Mouse (Mus musculus) v-Abl transformed pro-B cells (cell line): ENCODE data around the gene Parp16.

Experiments used
- in situ Hi-C, 2 experiments: fragments of 400-800 bp; cut with MboI; formaldehyde crosslinking; loops; one replicate each; pipeline ENCODE4 v1.15.1; 2025; ENCODE audit not compliant: unreplicated experiment in 2 of 2

Parp16 gene

GRCm38 (mm10) chr9:65177912-65178311 is 17.2 kb upstream of the Parp16 start:
- in situ Hi-C loops = no loop called here

DNA sequence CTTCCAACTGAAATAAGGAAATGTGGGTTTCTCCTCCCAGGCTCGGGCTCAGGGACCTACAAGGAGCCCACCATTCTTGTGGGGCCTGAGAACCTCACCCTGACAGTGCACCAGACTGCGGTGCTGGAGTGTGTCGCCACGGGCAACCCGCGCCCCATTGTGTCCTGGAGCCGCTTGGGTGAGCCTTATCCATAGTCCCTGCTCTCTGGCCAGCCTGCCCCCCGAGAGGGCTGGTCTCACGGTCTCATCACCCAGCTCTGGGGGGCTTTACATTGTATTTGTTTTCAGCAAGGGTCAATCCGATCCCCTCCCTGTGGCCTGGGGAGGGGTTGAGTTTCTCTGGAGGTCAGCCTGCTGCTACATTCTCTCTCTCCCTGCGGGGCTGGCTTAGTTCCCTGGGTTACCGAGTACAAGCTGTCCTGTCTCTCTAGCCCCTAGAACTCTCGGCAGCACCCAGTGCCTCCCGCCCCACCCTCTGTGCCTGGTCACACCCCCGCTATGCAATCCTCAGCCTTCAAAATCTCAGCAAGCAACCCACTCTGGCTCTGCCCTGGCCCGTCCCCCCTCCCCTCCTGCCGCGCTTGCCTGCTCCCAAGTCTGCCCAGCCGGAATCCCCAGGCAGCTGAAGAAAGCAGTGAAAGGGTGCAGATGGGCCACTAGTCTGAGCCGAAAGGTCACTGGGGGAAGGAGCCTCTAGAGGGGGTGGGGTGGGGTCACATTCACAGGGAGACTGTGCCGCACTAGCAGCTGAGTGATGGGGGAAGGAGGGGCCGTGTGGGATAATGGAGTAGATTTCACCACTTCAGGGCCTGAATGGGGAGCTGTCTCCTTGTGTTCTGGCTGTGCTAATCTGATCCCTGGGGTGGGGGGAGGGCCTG is 16.6 kb upstream of the Parp16 start:
- in situ Hi-C loops = no loop called here

GRCm38 (mm10) chr9:65179817-65180624 is 15.1 kb upstream of the Parp16 start:
- in situ Hi-C loops = no loop called here

DNA sequence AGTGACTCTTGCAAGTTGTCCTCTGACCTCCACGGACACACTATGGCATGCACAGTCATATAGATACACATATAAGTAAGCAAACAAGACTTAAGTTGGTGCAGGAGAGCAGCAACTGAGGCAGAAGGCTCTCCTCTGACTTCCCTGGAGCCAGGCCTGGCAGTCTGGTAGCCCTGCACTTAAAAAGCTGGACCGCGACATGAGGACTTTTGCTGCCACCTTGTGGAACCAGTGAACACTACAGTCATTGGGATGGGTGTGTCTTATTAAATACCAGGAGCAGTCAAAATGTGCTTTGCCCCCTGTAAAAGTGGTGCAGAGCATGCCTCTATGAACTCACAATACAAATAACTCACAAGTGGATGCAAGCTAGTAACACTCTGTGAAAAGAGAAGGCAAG is 6.6 kb upstream of the Parp16 start:
- in situ Hi-C loops = loop anchor here in 1 of 2 experiments (5.0 kb wide), 1 partner anchor 56 kb away; no protein-coding TSS in a partner anchor

- in situ Hi-C loops = loop anchor here in 1 of 2 experiments (5.0 to 10.0 kb wide), 4 partner anchors 58 to 166 kb away; partner anchors contain the start of gene Hacd3
Observed at GRCm38 (mm10) chr9:65190306-65190705, 4.8 kb upstream of the Parp16 start.

DNA sequence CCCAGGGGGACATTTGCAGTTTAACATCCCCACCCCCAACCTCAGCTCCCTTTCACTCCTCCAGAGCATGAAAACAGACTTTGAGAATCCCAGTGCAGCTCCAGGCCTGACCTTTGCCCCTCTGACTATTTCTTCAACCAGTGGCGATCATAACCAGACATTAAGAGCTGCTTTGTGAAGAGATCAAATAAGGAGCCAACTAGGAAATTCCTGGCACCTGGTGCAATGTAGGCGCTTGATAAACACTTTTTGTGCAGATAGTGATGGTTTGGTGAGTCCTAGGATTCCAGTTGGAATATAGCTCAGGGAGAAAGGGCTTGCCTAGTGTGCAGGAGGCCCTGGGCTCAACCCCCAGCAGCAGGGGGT is 3.8 kb upstream of the Parp16 start:
- in situ Hi-C loops = loop anchor here in 1 of 2 experiments (5.0 to 10.0 kb wide), 4 partner anchors 59 to 167 kb away; partner anchors contain the start of gene Hacd3

DNA sequence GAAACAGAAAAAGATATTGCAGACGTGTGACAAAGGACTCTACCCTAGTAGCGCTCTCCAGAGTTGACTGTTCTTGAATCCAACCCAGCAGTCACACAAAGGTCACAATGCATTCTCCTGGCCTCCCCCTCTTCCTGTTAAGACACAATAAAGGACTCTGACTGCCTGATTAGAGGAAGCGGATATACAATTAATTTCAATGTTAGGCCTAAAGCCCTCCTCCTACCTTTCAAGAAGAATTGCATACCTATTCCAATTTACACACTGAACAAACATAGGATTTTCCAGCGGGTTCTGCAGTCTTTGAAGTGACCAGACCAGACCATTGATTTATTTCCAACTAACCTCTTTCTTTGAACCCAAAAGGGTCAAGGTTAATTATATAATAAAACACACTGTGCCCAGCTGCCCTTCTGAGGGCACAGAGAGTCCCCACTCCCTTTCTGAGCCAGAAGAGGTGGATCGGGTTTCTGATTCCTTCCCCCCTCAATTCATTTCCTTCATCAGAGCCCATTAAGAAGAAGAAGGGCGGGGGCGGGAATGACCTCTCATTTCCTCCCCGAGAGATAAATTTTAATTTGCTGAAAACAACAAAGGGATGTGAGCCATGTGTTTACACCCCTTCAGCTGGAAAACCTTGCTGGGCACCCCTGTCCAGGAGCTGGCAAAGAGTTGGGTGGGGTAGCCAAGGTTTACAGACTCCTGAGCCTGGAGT is 3.2 kb upstream of the Parp16 start:
- in situ Hi-C loops = loop anchor here in 1 of 2 experiments (5.0 to 10.0 kb wide), 4 partner anchors 60 to 167 kb away; partner anchors contain the start of gene Hacd3

GRCm38 (mm10) chr9:65193214-65193613 is 1.9 kb upstream of the Parp16 start:
- in situ Hi-C loops = loop anchor here in 1 of 2 experiments (5.0 to 10.0 kb wide), 4 partner anchors 61 to 168 kb away; partner anchors contain the start of gene Hacd3

GRCm38 (mm10) chr9:65195621-65195981 is 448 bp downstream of the Parp16 start:
- in situ Hi-C loops = loop anchor here in 1 of 2 experiments (10.0 kb wide), 2 partner anchors 89 to 171 kb away; partner anchors contain the start of gene Hacd3

DNA sequence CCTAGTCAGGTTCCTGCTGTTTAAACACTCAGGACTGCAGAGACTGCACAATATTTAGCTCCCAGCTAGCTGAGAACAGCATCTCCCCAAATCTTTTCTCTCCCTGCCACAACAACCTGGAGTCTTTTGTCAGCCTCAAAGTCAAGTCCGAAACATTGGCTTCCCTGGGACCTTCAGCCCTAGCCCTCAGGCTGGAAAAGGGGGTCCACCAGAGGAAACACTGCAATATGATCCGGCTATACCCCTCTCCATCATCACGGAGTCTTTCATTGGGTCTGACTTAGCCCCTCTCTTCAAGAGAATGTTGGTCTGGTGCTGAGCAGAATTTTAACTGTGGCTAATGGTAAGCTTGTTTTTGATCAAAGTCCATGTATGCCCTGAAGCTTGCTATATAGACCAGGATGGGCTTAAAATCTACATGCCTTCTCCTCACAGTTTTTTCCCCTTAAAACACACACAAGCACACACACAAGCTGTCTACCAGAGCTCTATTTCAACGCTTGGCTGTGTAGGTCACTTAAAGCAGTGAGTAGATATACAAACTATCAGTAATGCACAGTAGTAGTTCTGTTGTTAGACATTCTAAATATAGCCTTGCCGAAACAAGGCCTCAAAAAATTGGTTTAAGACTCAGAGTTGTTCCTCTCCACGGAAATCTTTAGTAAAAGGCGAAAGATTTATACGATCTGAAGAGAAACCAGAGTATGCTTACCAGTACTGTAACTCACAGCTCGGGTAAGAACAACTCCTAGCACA is 1.0 kb downstream of the Parp16 start:
- in situ Hi-C loops = loop anchor here in 1 of 2 experiments (10.0 kb wide), 2 partner anchors 89 to 171 kb away; partner anchors contain the start of gene Hacd3

- in situ Hi-C loops = loop anchor here in 1 of 2 experiments (10.0 kb wide), 2 partner anchors 88 to 172 kb away; partner anchors contain the start of gene Hacd3
Observed at GRCm38 (mm10) chr9:65196738-65197569, 1.8 kb downstream of the Parp16 start.

DNA sequence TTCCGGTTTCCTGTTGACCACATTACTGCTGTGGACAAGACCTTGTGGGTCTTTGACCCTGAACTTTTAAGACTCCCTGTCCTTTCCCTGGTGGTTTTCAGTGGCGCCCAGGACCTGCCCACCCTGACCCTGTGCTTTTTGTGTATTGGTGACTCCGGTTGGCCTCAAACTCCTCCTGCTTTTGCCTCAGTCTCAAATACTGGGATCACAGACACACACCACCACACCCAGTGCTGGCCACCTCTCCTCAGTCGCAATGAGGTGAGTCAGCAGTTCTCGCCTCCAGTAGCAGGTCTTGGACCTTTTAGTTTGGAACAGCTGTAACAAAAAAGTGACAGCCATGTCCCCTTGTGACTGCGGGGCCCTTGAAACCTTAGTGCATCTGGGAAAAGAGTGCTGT is 2.7 kb downstream of the Parp16 start:
- in situ Hi-C loops = loop anchor here in 1 of 2 experiments (10.0 kb wide), 2 partner anchors 87 to 173 kb away; partner anchors contain the start of gene Hacd3

DNA sequence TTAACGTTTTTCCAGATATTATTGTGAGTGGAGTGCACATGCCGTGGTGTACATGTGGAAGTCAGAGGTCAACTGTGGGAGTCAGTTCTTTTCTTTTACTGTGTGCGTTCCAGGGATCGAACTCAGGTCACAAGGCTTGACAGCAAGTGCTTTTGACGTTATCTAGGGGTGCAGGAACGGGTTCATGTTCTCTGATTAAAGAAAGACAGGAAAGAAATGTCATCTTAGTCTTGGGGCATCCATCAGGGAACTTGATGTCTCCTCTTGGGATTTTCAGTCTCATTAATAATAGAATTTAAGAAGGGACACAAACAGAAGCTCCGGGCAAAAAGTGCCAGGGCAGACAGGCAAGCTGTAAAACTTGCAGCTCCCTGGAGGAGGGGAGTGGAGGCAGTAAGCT is 4.6 kb downstream of the Parp16 start:
- in situ Hi-C loops = loop anchor here in 1 of 2 experiments (10.0 kb wide), 2 partner anchors 85 to 175 kb away; partner anchors contain the start of gene Hacd3

DNA sequence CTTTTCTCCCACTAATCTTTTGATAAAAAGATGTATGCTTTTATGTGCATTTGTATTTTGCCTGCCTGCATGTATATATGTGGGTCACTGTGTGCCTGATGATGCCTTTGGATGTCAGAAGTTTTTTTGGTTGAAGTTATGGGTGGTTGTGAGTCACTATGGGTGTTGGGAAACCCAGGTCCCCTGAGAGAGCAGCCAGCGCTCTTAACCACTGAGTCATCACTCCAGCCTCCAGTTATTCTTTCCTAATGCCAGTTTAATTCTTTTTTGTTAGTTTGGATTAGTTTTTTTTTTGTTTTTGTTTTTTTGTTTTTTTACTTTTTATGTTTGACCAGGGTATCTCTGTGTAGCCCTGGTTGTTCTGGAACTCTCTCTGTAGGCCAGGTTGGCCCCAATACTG is 5.5 kb downstream of the Parp16 start:
- in situ Hi-C loops = no loop called here

- in situ Hi-C loops = no loop called here
Observed at GRCm38 (mm10) chr9:65201021-65201380, 5.8 kb downstream of the Parp16 start.

DNA sequence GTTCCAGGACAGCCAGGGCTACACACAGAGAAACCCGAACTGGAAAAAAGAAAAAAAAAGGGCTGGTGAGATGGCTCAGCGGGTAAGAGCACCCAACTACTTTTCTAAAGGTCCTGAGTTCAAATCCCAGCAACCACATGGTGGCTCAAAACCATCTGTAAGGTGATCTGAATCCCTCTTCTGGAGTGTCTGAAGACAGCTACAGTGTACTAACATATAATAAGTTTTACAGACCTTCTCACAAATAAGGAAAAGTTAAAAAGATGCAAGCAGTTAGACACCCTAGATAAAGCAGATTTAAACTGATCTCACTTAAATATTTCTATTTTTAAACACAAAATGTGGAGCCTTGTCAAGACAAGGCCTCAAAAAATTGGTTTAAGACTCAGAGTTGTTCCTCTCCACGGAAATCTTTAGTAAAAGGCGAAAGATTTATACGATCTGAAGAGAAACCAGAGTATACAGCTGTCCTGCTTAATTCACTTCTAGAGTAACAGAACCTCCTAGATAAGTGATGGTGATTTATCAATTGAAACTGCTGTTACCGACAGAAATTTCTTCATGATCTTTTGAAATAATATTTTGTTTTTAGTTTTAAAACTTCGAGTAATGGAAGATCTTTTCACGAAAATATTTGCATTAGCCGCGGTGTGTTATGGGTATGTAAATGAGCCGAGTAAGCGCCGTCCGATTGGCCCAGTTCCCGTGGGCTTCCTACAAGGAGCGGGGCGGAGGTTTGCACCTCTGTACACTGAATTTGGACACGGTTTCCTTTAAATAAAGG is 6.4 kb downstream of the Parp16 start:
- in situ Hi-C loops = no loop called here

- in situ Hi-C loops = no loop called here
Observed at GRCm38 (mm10) chr9:65202165-65202754, 7.1 kb downstream of the Parp16 start.
